In the genomic region with DNA sequence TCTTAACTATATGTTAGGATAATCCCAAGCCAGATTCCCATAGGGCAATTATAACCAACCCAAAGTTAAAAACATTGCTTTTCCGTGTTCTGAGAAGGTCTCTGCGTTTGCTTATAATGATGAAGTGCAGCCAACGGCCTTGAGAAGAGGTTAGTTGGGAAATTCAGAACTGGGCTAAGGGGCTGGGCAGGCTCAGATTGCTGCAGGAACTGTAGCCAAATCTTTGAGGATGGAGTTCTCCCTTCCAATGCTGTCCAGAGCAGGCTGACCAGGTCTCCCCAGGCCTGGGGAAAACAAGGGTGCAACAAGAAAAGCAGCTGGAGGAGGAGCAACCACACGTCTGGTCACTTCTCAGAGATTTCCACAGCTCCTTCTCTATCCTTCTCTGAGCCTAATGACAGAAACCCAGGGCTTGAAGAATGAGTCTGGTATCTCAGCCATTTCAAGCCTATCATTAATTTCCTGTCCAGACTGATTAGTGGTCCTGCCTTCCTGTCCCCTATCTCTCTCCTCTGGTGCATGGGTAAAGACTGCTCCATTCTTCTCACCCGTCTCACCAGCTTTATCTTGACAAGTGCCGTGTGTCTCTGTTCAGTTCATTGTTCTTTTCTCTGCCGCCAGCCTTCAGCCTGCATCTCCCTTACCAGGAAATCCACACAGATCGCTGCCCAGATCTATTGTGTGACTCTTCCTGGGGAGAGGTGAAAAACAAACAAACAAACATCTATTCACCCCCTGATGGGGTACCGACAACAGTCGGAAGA, we compare ENCODE assay signal across 26 mouse cellular contexts.
A peak's percentile ranks its signal among the peaks of the same experiment; 100 is the strongest.
DNase-seq lines count a peak whose midpoint lies in the region; ATAC-seq and TF ChIP-seq lines count a peak whose summit lies in the region.
"Had no signal": no experiment of that assay in that cellular context is flagged by ENCODE, and none has a peak within 500 bp of the region (broad histone marks: within the 10 kb centered on the region; RNA-seq: fewer than 3 reads in every experiment).

No protein-coding gene starts in this region.

- no peak overlapping the region for H3K4me3 ChIP-seq in heart, embryonic 13.5 days
- no peak overlapping the region for H3K4me3 ChIP-seq in heart, adult 2 months
- no peak overlapping the region for H3K4me3 ChIP-seq in lung, embryonic 15.5 days
- no peak overlapping the region for H3K4me3 ChIP-seq in testis, adult 2 months (ENCODE audit: control insufficient read depth, low read depth, low read length)
- H3K4me3 ChIP-seq: embryonic facial prominence, embryonic 12.5 days; hindbrain, embryonic 15.5 days; kidney, embryonic 15.5 days; limb, embryonic 10.5 days; liver, embryonic 15.5 days had no signal

- DNase-seq in heart, adult 2 months = no peak
- no peak for DNase-seq in lung, postnatal 25 days (ENCODE audit: low spot score)
- no peak for DNase-seq in testis, postnatal 10 days (ENCODE audit: low spot score)
- peak; percentile 42 to 48 for DNase-seq in adrenal gland, postnatal 36 days
- no peak for DNase-seq in urinary bladder, postnatal 4 days (ENCODE audit: low spot score in 2 of 2)
- DNase-seq: B cell, adult 2 months; cerebellum, adult 18-20 months; cerebellum, postnatal 25 days; forebrain, postnatal 0 days; gastrocnemius, postnatal 14 days; heart, adult 11 months; heart, postnatal 14 days; liver; lung, postnatal 36 days; midbrain, embryonic 14.5 days had no signal

- intact Hi-C loops in heart, adult 2 months (cut with DNase I) = no loop called here

- no peaks in the 10 kb centered on the region for H3K27me3 ChIP-seq in heart, embryonic 13.5 days (replicated peaks)
- no peaks in the 10 kb centered on the region for H3K27me3 ChIP-seq in heart, adult 2 months (ENCODE audit: control insufficient read depth, insufficient read depth, low read length)
- no peaks in the 10 kb centered on the region for H3K27me3 ChIP-seq in lung, embryonic 15.5 days
- H3K27me3 ChIP-seq in testis, adult 2 months (ENCODE audit: control insufficient read depth, insufficient read depth, low read length) = no peaks in the 10 kb centered on the region
- H3K27me3 ChIP-seq: CH12.LX; embryonic facial prominence, embryonic 12.5 days; hindbrain, embryonic 15.5 days; kidney, embryonic 15.5 days; liver, embryonic 15.5 days had no signal

- TF ChIP-seq POLR2A in heart, adult 2 months (IDR thresholded peaks at IDR 0.05; ENCODE audit: insufficient read depth, low read depth, low read length) = no peak
- TF ChIP-seq POLR2A in testis, adult 2 months (IDR thresholded peaks at IDR 0.05; ENCODE audit: control insufficient read depth, low read depth, low read length) = no peak

- H3K9ac ChIP-seq in heart, embryonic 13.5 days = no peak overlapping the region
- no peak overlapping the region for H3K9ac ChIP-seq in heart, adult 2 months (ENCODE audit: low read depth, low read length)
- H3K9ac ChIP-seq in lung, embryonic 15.5 days = no peak overlapping the region
- H3K9ac ChIP-seq: embryonic facial prominence, embryonic 12.5 days; forebrain, postnatal 0 days; hindbrain, embryonic 15.5 days; kidney, embryonic 15.5 days; liver, embryonic 15.5 days had no signal

- H3K36me3 ChIP-seq in heart, embryonic 13.5 days = no peaks in the 10 kb centered on the region
- no peaks in the 10 kb centered on the region for H3K36me3 ChIP-seq in heart, adult 2 months (ENCODE audit: control insufficient read depth, insufficient read depth, low read length)
- H3K36me3 ChIP-seq in lung, embryonic 15.5 days = no peaks in the 10 kb centered on the region
- H3K36me3 ChIP-seq in testis, adult 2 months (ENCODE audit: control insufficient read depth, insufficient read depth, low read length) = no peaks in the 10 kb centered on the region
- H3K36me3 ChIP-seq: embryonic facial prominence, embryonic 12.5 days; G1E; hindbrain, embryonic 15.5 days; kidney, embryonic 15.5 days; limb, embryonic 10.5 days; liver, embryonic 15.5 days had no signal

- H3K4me2 ChIP-seq in heart, embryonic 13.5 days = no peak overlapping the region
- no peak overlapping the region for H3K4me2 ChIP-seq in lung, embryonic 15.5 days
- H3K4me2 ChIP-seq: embryonic facial prominence, embryonic 12.5 days; hindbrain, embryonic 15.5 days; kidney, embryonic 15.5 days; liver, embryonic 15.5 days had no signal

- TF ChIP-seq EP300 in heart, adult 2 months (IDR thresholded peaks at IDR 0.05; ENCODE audit: insufficient read depth, low read depth, low read length) = no peak

- no peak for TF ChIP-seq CTCF in heart, adult 2 months (IDR thresholded peaks at IDR 0.05)
- TF ChIP-seq CTCF in testis, adult 2 months (IDR thresholded peaks at IDR 0.05; ENCODE audit: control insufficient read depth, insufficient read depth, insufficient replicate concordance, low read depth, low read length) = no peak

- no peaks in the 10 kb centered on the region for H3K79me2 ChIP-seq in heart, adult 2 months (replicated peaks; ENCODE audit: control insufficient read depth, insufficient read depth, low read length)

- peak overlapping the region; percentile 48 for H3K27ac ChIP-seq in heart, embryonic 13.5 days (replicated peaks)
- no peak overlapping the region for H3K27ac ChIP-seq in heart, adult 2 months
- no peak overlapping the region for H3K27ac ChIP-seq in lung, embryonic 15.5 days
- peak overlapping the region; percentile 18; the same call in 1 of the 2 replicates for H3K27ac ChIP-seq in testis, adult 2 months (ENCODE audit: control insufficient read depth, insufficient read depth, low read depth, low read length)
- H3K27ac ChIP-seq: embryonic facial prominence, embryonic 12.5 days; hindbrain, embryonic 15.5 days; kidney, embryonic 15.5 days; limb, embryonic 10.5 days; liver, embryonic 15.5 days had no signal

- H3K4me1 ChIP-seq in heart, embryonic 13.5 days = peaks cover 37% of the 10 kb centered on the region
- H3K4me1 ChIP-seq in heart, adult 2 months (ENCODE audit: control insufficient read depth, insufficient read depth, low read length) = peaks cover 3% of the 10 kb centered on the region; the same call in 1 of the 2 replicates
- peaks cover 27% of the 10 kb centered on the region for H3K4me1 ChIP-seq in lung, embryonic 15.5 days
- H3K4me1 ChIP-seq in testis, adult 2 months (ENCODE audit: control insufficient read depth, insufficient read depth, low read length) = peaks cover 2% of the 10 kb centered on the region; the same call in 1 of the 2 replicates
- H3K4me1 ChIP-seq: liver, embryonic 15.5 days had no signal

- H3K9me3 ChIP-seq in heart, embryonic 13.5 days = no peaks in the 10 kb centered on the region
- H3K9me3 ChIP-seq in lung, embryonic 15.5 days = no peaks in the 10 kb centered on the region
- H3K9me3 ChIP-seq: embryonic facial prominence, embryonic 12.5 days; hindbrain, embryonic 15.5 days; kidney, embryonic 15.5 days; limb, embryonic 10.5 days; liver, embryonic 15.5 days had no signal

- 33% methylated on average over 10 of the region's 10 CpGs for WGBS in heart, embryonic 13.5 days
- WGBS in heart, adult 2 months = 44% methylated on average over 10 of the region's 10 CpGs
- 44% methylated on average over 10 of the region's 10 CpGs for WGBS in lung, embryonic 15.5 days

- no peak for ATAC-seq in heart, embryonic 13.5 days (ENCODE audit: extremely low read depth, insufficient number of reproducible peaks, low FRiP score, low TSS enrichment)
- ATAC-seq in lung, embryonic 15.5 days (ENCODE audit: borderline replicate concordance, extremely low read depth, low FRiP score, low TSS enrichment) = 0 out of 2 replicates have a peak, but pooled peaks have one; percentile 31
- ATAC-seq: forebrain, postnatal 0 days; Patski had no signal

Comparison
In these comparisons a context has a peak if more than half of its experiments do, and no peak if none do; other contexts are left out.
1. H3K27ac ChIP-seq: peak in heart, embryonic 13.5 days (single experiment) and testis, adult 2 months (single experiment); none in heart, adult 2 months (single experiment) and lung, embryonic 15.5 days (single experiment).
2. DNase-seq: peak in adrenal gland, postnatal 36 days (2 of 2); none in heart, adult 2 months (0 of 2), lung, postnatal 25 days (single experiment), testis, postnatal 10 days (single experiment) and urinary bladder, postnatal 4 days (0 of 2).